Mouse (Mus musculus): ENCODE data around the gene Tmem25. TPM values are rescaled to one million over a fixed set of nuclear protein-coding genes. Genes with fewer than 3 reads are reported as not detected.

The Tmem25 gene
- polyA plus RNA-seq, 2 experiments: 1.9 to 3.6 TPM

- DNase-seq (ENCODE audit: low read depth in 3 of 3, low spot score in 3 of 3) (no peak), ATAC-seq (ENCODE audit: insufficient read depth) (no peak)
- Histone ChIP-seq H3K4me2 (ENCODE audit: low read depth) (no peak overlapping the region), H3K9ac (replicated peaks) (no peak overlapping the region), H3K4me1 (replicated peaks; ENCODE audit: control insufficient read depth in 2 of 2, insufficient read depth in 2 of 2, low read length in 1 of 2) (no peaks in the 10 kb centered on the region), H3K4me3 (ENCODE audit: insufficient read depth in 1 of 2, low read depth in 2 of 2, low read length in 2 of 2) (no peak overlapping the region), H3K27me3 (ENCODE audit: control insufficient read depth, insufficient read depth, low read length) (no peaks in the 10 kb centered on the region), H3K36me3 (replicated peaks; ENCODE audit: control insufficient read depth, insufficient read depth, low read depth) (peaks cover 43% of the 10 kb centered on the region), H3K27ac (no peak overlapping the region), H3K9me3 (ENCODE audit: control insufficient read depth, low read length) (no peaks in the 10 kb centered on the region)
- TF ChIP-seq EP300 (IDR thresholded peaks at IDR 0.05; ENCODE audit: low read depth) (no peak), CTCF (IDR thresholded peaks at IDR 0.05; ENCODE audit: low read depth) (no peak)
- 64% methylated on average over 2 of the region's 2 CpGs for WGBS (ENCODE audit: insufficient replicate concordance)
These were observed 31.4 kb upstream of the Tmem25 start for GRCm38 (mm10) chr9:44830506-44830905.

GRCm38 (mm10) chr9:44828944-44829343 lies 29.8 kb upstream of the Tmem25 start:
- TF ChIP-seq CTCF (IDR thresholded peaks at IDR 0.05; ENCODE audit: low read depth): no peak
- TF ChIP-seq EP300 (IDR thresholded peaks at IDR 0.05; ENCODE audit: low read depth): no peak
- 80% methylated on average over 11 of the region's 11 CpGs for WGBS (ENCODE audit: insufficient replicate concordance)
- Histone ChIP-seq H3K27ac (no peak overlapping the region), H3K9me3 (ENCODE audit: control insufficient read depth, low read length) (no peaks in the 10 kb centered on the region), H3K36me3 (replicated peaks; ENCODE audit: control insufficient read depth, insufficient read depth, low read depth) (peaks cover 53% of the 10 kb centered on the region), H3K4me1 (replicated peaks; ENCODE audit: control insufficient read depth in 2 of 2, insufficient read depth in 2 of 2, low read length in 1 of 2) (no peaks in the 10 kb centered on the region), H3K27me3 (ENCODE audit: control insufficient read depth, insufficient read depth, low read length) (no peaks in the 10 kb centered on the region), H3K4me3 (ENCODE audit: insufficient read depth in 1 of 2, low read depth in 2 of 2, low read length in 2 of 2) (no peak overlapping the region), H3K4me2 (ENCODE audit: low read depth) (no peak overlapping the region), H3K9ac (replicated peaks) (no peak overlapping the region)
- no peak for ATAC-seq (ENCODE audit: insufficient read depth)
- DNase-seq (ENCODE audit: low read depth in 3 of 3, low spot score in 3 of 3): no peak

- DNase-seq (ENCODE audit: low read depth in 3 of 3, low spot score in 3 of 3) (no peak), ATAC-seq (ENCODE audit: insufficient read depth) (no peak)
- TF ChIP-seq EP300 (IDR thresholded peaks at IDR 0.05; ENCODE audit: low read depth) (no peak), CTCF (IDR thresholded peaks at IDR 0.05; ENCODE audit: low read depth) (no peak)
- Histone ChIP-seq H3K27ac (no peak overlapping the region), H3K9me3 (ENCODE audit: control insufficient read depth, low read length) (no peaks in the 10 kb centered on the region), H3K4me3 (ENCODE audit: insufficient read depth in 1 of 2, low read depth in 2 of 2, low read length in 2 of 2) (no peak overlapping the region), H3K9ac (replicated peaks) (no peak overlapping the region), H3K4me1 (replicated peaks; ENCODE audit: control insufficient read depth in 2 of 2, insufficient read depth in 2 of 2, low read length in 1 of 2) (no peaks in the 10 kb centered on the region), H3K36me3 (replicated peaks; ENCODE audit: control insufficient read depth, insufficient read depth, low read depth) (peaks cover 66% of the 10 kb centered on the region), H3K27me3 (ENCODE audit: control insufficient read depth, insufficient read depth, low read length) (no peaks in the 10 kb centered on the region), H3K4me2 (ENCODE audit: low read depth) (no peak overlapping the region)
- 88% methylated on average over 7 of the region's 7 CpGs for WGBS (ENCODE audit: insufficient replicate concordance)
These were observed 27.6 kb upstream of the Tmem25 start for GRCm38 (mm10) chr9:44826660-44827059.

GRCm38 (mm10) chr9:44819920-44820827 lies 21.1 kb upstream of the Tmem25 start:
- no peak overlapping the region for H3K4me2 ChIP-seq (ENCODE audit: low read depth)
- H3K4me3 ChIP-seq (ENCODE audit: insufficient read depth in 1 of 2, low read depth in 2 of 2, low read length in 2 of 2): no peak overlapping the region
- no peaks in the 10 kb centered on the region for H3K4me1 ChIP-seq (replicated peaks; ENCODE audit: control insufficient read depth in 2 of 2, insufficient read depth in 2 of 2, low read length in 1 of 2)
- no peaks in the 10 kb centered on the region for H3K9me3 ChIP-seq (ENCODE audit: control insufficient read depth, low read length)
- WGBS (ENCODE audit: insufficient replicate concordance): 84% methylated on average over 15 of the region's 15 CpGs
- no peak for DNase-seq (ENCODE audit: low read depth in 3 of 3, low spot score in 3 of 3)
- no peak for TF ChIP-seq EP300 (IDR thresholded peaks at IDR 0.05; ENCODE audit: low read depth)
- ATAC-seq (ENCODE audit: insufficient read depth): no peak
- no peaks in the 10 kb centered on the region for H3K27me3 ChIP-seq (ENCODE audit: control insufficient read depth, insufficient read depth, low read length)
- H3K27ac ChIP-seq: no peak overlapping the region
- peaks cover 70% of the 10 kb centered on the region for H3K36me3 ChIP-seq (replicated peaks; ENCODE audit: control insufficient read depth, insufficient read depth, low read depth)
- no peak overlapping the region for H3K9ac ChIP-seq (replicated peaks)

GRCm38 (mm10) chr9:44817522-44817921 lies 18.4 kb upstream of the Tmem25 start:
- no peak overlapping the region for H3K4me2 ChIP-seq (ENCODE audit: low read depth)
- no peak overlapping the region for H3K4me3 ChIP-seq (ENCODE audit: insufficient read depth in 1 of 2, low read depth in 2 of 2, low read length in 2 of 2)
- TF ChIP-seq CTCF (IDR thresholded peaks at IDR 0.05; ENCODE audit: low read depth): no peak
- H3K27me3 ChIP-seq (ENCODE audit: control insufficient read depth, insufficient read depth, low read length): no peaks in the 10 kb centered on the region
- H3K9me3 ChIP-seq (ENCODE audit: control insufficient read depth, low read length): no peaks in the 10 kb centered on the region
- 59% methylated on average over 5 of the region's 5 CpGs for WGBS (ENCODE audit: insufficient replicate concordance)
- no peak for ATAC-seq (ENCODE audit: insufficient read depth)
- no peak overlapping the region for H3K27ac ChIP-seq
- DNase-seq (ENCODE audit: low read depth in 3 of 3, low spot score in 3 of 3): no peak
- no peaks in the 10 kb centered on the region for H3K4me1 ChIP-seq (replicated peaks; ENCODE audit: control insufficient read depth in 2 of 2, insufficient read depth in 2 of 2, low read length in 1 of 2)
- H3K36me3 ChIP-seq (replicated peaks; ENCODE audit: control insufficient read depth, insufficient read depth, low read depth): peaks cover 76% of the 10 kb centered on the region
- no peak overlapping the region for H3K9ac ChIP-seq (replicated peaks)

Measured in liver, embryonic 14.5 days (tissue).